Mouse (Mus musculus) right cerebral cortex, postnatal 25 days (tissue): ENCODE measurements around the gene Olfr1254.

Experiments used
- DNase-seq: peaks from one replicate; pipeline ENCODE4 v3.0.0; 2022

Gene Olfr1254

GRCm38 (mm10) chr2:89793519-89793918 is at the start of gene Olfr1254:
Gene Olfr1254, minus strand, starts transcription at chr2:89793619.
- no peak for DNase-seq

GRCm38 (mm10) chr2:89841455-89841854 is 48.0 kb upstream of the Olfr1254 start, which contains the start of gene Olfr1256:
Gene Olfr1256, minus strand, starts transcription at chr2:89841555.
- no peak for DNase-seq

GRCm38 (mm10) chr2:89820216-89820615 is 26.8 kb upstream of the Olfr1254 start:
- DNase-seq: no peak

GRCm38 (mm10) chr2:89811751-89812150 is 18.3 kb upstream of the Olfr1254 start, which contains the start of gene Olfr1255:
Gene Olfr1255, plus strand, starts transcription at chr2:89812051.
- no peak for DNase-seq

- no peak for DNase-seq
Observed at GRCm38 (mm10) chr2:89810751-89811150, 17.3 kb upstream of the Olfr1254 start.

- DNase-seq: no peak
Observed at GRCm38 (mm10) chr2:89799583-89799982, 6.2 kb upstream of the Olfr1254 start.

- no peak for DNase-seq
Observed at GRCm38 (mm10) chr2:89756990-89757389, 36.4 kb downstream of the Olfr1254 start, which contains the start of gene Olfr1253. Gene Olfr1253, minus strand, starts transcription at chr2:89757090.
